Mouse (Mus musculus): ENCODE measurements around the gene Dgcr6.

Gene Dgcr6

GRCm38 (mm10) chr16:18119031-18119730 is 66.5 kb downstream of the Dgcr6 start:
- DNase-seq (ENCODE audit: low spot score): peak; percentile 52
